Mouse (Mus musculus): ENCODE measurements around the gene Ppih.

Ppih gene

GRCm38 (mm10) chr4:119320131-119320830 is at the start of gene Ppih:
Gene Ppih (minus strand): TSS chr4:119320546.
- peak; percentile 93 for DNase-seq (ENCODE audit: low spot score)

GRCm38 (mm10) chr4:119369460-119369859 is 49.1 kb upstream of the Ppih start:
- DNase-seq (ENCODE audit: low spot score) = no peak

GRCm38 (mm10) chr4:119366758-119367526 is 46.6 kb upstream of the Ppih start:
- DNase-seq (ENCODE audit: low spot score) = peak; percentile 65

DNA sequence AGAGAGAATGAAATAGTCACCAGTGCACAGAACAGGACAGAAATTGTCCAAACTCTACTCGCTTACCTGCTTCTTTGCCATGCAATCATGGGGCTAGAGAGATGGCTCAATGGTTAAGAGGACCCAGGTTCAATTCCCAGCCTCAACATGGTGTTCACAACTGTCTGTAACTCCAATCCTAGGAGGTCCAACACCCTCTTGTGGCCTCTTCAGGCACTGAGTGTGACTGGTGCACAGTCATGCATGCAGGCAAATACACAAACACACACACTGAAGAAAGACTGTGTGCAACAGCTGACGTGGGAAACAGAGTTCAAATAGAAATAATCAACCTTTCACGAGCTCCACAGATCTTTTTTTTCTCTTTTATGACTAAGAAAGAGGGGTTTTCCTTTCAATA is 41.9 kb upstream of the Ppih start:
- no peak for DNase-seq (ENCODE audit: low spot score)

DNA sequence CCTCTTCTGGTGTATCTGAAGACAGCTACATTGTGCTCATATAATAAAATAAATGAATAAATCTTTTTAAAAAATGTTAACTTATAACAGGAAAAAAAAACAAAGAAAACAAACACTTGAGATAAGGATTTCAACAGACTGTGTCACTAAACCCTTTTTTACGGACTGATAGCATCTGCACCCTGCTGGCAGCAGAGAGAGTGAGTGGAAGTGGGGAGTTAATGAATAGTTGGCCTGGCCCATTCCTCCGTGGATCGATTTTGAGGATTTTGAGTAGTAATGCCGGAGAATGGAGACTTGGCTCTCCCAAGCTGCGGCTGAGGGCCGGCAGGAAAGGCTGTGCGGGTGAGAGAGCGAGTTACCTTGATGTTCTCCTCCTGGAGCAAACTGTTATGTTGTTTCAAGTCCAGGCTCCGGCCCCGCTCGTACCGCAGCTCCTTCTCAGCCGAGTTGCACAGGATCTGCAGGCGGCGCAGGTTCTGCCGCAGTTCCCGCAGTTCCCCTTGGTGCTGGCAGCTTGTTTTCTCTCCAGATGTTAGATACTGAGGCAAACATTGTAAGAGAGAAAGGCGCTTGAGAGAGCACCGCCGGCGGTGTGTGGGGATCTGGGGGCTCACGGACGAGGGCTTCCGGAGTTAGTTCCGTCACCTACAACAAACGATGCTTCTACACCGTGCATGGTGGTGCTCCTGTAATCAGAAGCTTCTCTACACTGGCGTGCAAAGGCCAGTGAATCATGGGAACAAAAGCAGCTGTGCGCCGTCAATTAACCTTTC is 39.0 kb upstream of the Ppih start:
- no peak for DNase-seq (ENCODE audit: low spot score)

DNA sequence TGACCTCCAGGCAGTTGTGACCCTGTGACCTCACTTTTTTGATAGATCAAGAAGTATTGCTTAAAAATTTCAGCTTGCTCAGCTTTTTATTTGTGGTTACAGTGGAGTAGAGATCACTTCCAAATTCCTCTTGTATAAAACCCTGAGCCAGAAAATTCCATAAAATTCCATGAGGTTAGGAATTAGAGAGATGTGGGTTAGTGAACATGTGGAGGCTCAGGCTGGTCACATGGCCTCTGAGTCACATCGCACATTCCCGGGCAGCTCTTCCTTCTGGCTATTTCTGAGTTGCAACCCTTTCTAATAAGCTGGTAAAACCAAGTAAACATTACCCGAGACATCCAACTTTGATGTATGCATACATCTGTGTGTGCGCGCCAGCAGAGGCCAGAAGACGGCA is 25.2 kb upstream of the Ppih start:
- DNase-seq (ENCODE audit: low spot score) = no peak

DNA sequence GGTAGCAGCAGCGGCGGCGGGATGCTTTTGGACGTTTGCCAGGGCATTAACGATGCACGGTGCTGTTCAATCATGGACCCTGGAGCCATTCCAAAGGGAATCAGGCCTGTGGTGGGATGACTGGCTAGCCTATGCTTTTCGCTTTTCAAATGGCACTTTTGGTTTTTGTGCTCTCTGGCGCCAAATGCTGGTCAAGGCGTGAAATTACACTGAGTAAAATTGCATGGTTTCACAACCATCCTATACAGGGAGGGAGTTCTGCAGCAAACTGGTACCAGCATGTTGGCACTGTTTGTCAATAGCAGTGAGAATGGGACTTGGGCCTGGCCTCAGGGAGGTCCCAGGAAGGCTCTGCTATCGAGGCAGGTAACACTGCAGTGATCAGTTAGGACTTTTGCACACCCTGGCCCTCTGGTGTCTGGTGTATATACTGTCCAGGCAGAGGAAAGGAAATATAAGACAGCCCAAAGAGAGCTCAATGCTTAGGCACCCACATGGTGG is 18.6 kb upstream of the Ppih start:
- peak; percentile 45 for DNase-seq (ENCODE audit: low spot score)

DNA sequence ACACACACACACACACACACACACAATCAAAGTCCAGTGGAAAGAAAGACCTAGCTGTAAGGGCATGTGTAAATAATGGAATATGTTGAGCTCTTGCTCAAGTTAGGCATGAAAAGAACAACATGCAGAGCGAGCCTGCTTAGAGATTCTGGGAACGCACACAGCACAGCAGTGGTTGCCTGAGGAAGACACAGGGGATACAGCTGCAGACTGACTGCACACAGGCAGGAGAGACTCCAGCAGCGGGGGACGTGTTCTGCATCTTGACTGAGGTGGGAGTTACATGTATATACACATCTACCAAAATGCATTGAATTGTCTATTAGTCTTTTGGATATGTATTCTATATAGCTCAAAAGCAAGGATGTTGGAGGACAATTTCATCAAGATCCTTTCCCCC is 18.1 kb upstream of the Ppih start:
- DNase-seq (ENCODE audit: low spot score) = no peak

DNA sequence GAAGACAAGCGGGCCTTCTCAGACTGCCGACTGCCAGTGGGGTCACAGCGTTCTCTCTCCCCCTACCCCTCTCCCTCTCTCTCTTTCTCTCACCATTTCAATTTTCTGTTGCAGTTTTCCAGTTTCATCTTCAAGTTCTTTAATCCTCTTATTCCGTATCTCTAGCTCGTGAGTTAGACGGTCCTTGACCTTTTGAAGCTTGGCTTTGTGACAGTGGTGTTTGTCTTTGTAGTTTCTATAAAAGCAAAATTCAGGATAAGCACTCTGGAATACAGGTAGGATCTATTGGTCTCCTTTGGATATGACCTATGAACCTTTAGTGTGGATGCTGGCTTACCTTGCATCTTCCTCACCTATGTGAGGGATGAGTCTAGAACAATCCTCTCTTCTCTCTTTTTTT is 13.1 kb upstream of the Ppih start:
- DNase-seq (ENCODE audit: low spot score) = no peak

- DNase-seq (ENCODE audit: low spot score) = no peak
Measured at GRCm38 (mm10) chr4:119320896-119321550, 677 bp upstream of the Ppih start.

DNA sequence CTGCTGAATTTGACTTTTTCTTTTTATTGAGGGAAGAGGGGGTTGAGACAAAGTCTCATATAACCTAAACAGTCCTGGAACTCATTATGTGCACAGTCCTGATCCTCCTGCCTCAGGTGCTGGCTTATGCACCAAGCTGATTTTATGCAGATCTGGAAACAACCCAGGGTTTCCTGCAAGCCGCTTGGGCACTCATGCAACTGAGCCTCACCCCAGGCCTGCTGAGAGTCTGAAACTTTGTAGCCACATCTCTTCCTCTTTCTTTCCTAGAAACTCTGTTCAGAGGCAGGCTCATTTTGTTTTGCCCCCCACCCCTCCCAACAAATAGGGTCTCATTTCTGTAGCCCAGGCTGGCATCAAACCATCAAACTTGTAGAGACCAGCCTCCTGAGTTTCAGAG is 6.6 kb downstream of the Ppih start:
- no peak for DNase-seq (ENCODE audit: low spot score)

DNA sequence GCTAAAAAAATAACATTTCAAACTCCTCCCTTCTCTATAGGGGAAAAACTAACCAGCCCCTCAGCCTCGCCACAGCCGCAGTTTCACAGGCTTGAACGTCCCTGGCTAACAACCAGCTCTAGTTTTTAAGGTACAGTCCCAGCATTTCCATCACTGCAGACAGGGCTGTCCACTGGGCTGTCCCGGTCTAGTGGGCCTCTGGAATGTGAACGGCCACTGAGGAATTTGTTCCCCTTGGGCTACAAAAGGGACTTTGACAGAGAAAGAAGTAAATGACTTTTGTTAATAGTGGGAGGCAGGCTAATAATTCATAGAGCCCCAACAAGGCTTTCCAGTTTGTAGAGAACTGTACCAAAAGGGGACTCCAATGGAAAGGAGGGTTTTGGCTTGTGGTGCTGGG is 14.9 kb downstream of the Ppih start:
- no peak for DNase-seq (ENCODE audit: low spot score)

DNA sequence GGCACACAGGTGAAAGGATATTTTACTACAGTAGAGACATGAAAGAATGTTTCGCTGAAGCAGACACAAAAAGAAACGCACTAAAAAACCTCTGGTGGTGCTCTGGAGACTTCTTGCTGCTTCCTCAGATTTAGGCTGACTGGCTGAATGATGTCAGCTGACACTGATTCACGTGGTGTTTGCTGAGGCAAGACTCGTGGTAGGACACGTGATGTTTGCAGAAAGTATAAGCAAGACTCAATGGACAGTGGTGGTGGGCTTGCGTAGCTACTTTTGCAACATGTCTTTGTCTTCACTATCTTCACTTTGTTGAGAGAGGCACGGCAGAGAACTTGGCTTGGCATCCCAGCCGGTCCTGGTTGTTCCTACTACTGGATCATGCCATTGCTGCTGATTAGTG is 17.1 kb downstream of the Ppih start:
- DNase-seq (ENCODE audit: low spot score) = no peak

- no peak for DNase-seq (ENCODE audit: low spot score)
Measured at GRCm38 (mm10) chr4:119301777-119302176, 18.6 kb downstream of the Ppih start.

DNA sequence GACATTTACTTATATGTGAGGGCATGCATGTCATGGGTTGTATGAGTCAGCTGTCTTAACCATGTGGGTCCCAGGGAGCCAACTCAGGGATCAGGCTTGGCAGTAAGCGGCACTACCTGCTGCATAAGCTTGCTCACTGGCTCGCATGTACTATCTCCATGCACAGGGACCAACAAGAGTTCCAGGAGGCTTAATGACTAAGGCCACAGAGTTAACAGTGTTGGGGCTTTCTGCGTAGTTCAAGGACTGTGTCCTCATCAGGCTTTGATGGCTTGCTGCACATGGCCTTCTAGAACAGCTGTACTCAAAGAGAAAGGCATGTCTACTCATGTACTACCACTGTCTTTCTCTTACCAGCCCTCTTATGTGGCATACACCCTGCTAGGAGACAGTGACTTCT is 19.6 kb downstream of the Ppih start:
- DNase-seq (ENCODE audit: low spot score) = no peak

DNA sequence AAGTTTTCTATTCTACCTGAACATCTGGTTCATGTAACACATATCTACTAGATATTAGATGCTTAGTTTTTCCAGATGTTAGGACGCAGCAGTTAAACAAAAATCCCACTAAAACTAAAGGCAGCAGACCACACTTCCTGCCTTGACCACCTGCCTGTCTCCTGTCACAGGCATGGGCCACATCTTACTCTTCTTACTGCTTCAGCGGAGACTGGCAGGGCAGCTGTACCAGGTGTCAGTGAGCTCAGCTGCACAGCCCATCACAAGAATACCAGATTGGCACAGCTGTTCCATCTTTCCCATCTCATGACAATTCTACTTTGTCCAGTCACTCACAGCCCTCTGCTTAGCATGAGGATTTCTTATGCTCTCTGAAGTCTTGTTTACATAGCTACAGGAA is 23.0 kb downstream of the Ppih start:
- DNase-seq (ENCODE audit: low spot score) = no peak

DNA sequence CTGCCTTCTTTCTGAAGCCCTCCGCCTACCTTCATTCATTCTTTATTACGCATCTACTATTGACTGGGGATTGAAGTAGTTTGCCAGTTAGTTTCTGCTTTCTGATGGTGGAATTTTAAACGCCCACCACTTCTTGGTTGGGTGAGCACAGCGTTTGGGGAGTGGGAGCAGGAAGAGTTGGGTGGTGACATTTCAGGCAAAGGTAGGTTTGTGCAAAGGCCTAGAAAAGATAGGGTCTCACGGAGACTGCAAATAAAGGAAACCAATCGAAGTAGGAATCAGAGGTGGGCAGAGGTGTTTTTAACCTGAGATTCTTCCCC is 25.3 kb downstream of the Ppih start:
- peak; percentile 14 for DNase-seq (ENCODE audit: low spot score)

DNA sequence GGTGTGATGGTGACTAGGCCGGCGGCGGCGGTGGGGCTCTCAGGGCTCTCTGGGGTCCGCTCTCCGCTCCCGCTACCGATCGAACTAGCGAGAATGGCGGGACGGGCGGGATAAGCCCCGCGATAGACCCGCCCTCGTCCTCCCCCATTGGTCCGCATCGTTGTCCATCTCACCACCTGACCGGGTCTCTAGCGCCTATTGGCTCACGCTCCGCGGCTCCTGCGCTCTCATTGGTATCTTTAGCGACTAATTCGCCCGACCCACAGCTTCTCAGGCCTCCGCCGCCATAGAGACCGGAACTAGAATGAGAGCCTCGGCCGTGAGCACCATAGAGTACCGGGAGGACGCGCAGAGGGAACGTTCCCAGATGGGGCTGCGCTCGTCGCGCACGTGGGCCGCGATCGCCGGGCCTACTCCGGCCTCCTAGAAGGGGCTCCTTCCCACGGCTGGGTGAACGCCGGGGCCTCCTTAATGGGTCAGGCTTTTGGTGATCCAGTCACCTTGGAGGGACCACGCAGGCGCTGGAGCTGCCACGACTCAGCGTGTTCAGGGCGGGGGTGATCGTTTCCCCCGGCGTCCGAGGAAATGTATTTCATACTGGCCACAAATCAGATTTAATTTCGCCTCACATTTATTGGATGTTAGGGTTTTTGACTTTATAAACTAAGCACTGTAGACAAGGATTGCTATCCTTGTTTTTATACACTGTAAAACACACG is 25.8 kb downstream of the Ppih start, which contains the start of gene Ybx1:
Ybx1 (minus strand) TSS at position 190 of the 719 bp plus-strand sequence.
- peak; percentile 99 for DNase-seq (ENCODE audit: low spot score)

- DNase-seq (ENCODE audit: low spot score) = no peak
Measured at GRCm38 (mm10) chr4:119293574-119294258, 26.6 kb downstream of the Ppih start.

DNA sequence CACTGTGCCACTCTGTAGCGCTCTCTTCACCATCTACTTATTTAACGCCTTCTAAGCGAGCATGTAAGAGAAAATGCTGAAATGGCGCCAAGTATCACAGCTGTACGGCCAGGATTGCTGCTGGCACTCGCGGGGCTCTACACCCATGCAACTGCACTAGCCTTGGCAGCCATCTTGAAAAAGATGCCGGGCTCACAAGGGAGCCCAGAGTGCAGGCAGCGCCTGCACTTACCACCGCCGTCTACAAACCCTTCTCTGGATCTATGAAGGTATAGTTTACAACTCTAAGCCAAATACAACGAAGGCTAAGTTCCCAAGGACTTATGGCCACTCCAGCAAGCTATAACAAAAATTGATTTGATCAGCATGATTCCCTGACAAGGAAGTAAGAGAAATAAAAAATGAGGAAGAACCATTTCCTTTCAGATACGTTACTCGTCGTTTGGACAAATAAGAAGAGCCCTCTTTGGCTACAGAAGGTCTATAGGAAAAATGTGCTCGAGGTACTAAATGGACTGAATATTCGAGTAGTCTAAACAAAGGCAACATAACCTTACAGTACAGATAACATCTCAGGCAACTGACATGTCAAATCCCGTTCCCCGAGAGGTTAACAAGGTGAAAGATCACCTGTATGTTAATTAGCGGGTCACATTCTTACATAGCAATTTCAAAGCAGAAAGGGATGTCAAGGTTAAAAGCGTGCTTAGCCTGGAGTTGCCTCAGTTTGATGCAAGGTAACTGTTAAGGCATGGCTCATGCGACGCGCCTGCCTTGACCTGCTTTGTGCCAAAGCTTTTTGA is 27.4 kb downstream of the Ppih start:
- DNase-seq (ENCODE audit: low spot score) = peak; percentile 73
